Mouse (Mus musculus): ENCODE measurements around the gene Abhd11.

GRCm38 (mm10) chr5:135048539-135048938 is 39.6 kb downstream of the Abhd11 start:
- TF ChIP-seq CTCF (IDR thresholded peaks at IDR 0.05; ENCODE audit: low read depth), result no peak
- TF ChIP-seq EP300 (optimal IDR thresholded peaks at IDR 0.05), result no peak

Measured in stomach, postnatal 0 days (tissue).